Mouse (Mus musculus): Measurements from ENCODE around the gene Prnp. TPM values are rescaled to one million over a fixed set of nuclear protein-coding genes. Genes with fewer than 3 reads are reported as not detected.

Prnp gene
- polyA plus RNA-seq, 1 experiment from 2014 or later = 102 TPM

DNA sequence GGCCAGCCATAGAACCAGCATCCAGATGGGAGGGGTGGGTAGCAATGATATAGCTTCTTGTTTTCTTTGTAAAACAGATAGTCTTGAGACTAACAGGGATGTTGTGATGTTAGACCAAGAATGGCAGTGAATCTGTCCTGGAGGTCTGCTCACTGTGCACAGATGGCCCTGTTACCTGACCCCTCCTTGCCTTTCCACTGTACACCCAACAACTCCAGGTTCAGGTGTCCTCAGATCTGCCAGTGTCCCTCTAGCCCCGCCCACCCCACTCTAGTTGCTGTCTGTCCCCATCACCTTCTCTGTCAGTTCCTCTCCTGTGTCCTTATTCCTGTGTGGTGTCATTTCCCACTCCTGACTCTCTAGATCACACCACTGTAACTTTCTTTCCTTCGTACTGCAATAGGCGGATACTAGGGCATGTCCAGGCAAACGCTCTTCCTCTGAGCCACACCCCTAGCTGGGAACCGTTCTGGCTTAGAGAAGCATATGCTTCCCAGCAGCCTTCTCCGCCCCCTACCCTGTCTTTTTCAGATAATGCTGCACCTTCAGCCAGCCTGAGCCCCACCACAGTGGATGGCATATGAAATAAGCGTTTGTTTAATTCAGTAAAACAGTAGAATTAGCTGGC lies 22.7 kb downstream of the Prnp start:
- no peaks in the 10 kb centered on the region for H3K27me3 ChIP-seq (ENCODE audit: control insufficient read depth, insufficient read depth, low read length)
- no peak overlapping the region for H3K4me3 ChIP-seq (ENCODE audit: low read depth, low read length)
- no peak for TF ChIP-seq CTCF (IDR thresholded peaks at IDR 0.05; ENCODE audit: low read depth)
- TF ChIP-seq EP300 (optimal IDR thresholded peaks at IDR 0.05) = no peak
- peaks cover 3% of the 10 kb centered on the region; the same call in 1 of the 2 replicates for H3K4me1 ChIP-seq (replicated peaks; ENCODE audit: control insufficient read depth, insufficient read depth)
- H3K9ac ChIP-seq (ENCODE audit: low read length) = no peak overlapping the region
- WGBS = 49% methylated on average over 7 of the region's 7 CpGs
- DNase-seq (ENCODE audit: low spot score) = no peak
- H3K36me3 ChIP-seq (ENCODE audit: control insufficient read depth, insufficient read depth, low read length) = no peaks in the 10 kb centered on the region; the same call in 1 of the 2 replicates
- 0 out of 2 replicates have a peak, but pooled peaks have one; percentile 29 for ATAC-seq (ENCODE audit: low FRiP score, low TSS enrichment)
- H3K9me3 ChIP-seq (ENCODE audit: control insufficient read depth, low read length) = no peaks in the 10 kb centered on the region
- H3K27ac ChIP-seq (replicated peaks) = peak overlapping the region; percentile 63; the same call in 1 of the 2 replicates
- H3K4me2 ChIP-seq (replicated peaks; ENCODE audit: low read depth) = no peak overlapping the region

DNA sequence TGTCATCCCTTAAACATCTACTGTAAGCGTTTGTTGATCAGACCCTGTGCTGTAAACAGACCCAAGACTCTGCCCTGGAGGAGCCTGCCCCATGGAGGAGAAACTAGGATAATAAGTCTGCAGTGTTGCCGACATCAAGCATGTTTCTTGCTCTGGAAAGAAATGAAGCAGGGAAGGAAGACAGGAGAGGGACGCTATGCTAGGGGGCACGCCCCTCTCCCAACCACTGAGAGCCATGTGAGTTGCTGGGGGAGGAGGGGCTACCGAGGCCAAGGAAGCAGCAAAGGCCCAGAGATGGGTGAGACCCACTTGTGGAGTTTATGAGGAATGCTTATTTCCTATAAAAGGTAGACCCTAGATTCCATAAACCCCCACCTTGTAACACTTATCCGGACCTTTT lies 23.3 kb downstream of the Prnp start:
- H3K27me3 ChIP-seq (ENCODE audit: control insufficient read depth, insufficient read depth, low read length) = no peaks in the 10 kb centered on the region
- H3K36me3 ChIP-seq (ENCODE audit: control insufficient read depth, insufficient read depth, low read length) = no peaks in the 10 kb centered on the region; the same call in 1 of the 2 replicates
- H3K4me1 ChIP-seq (replicated peaks; ENCODE audit: control insufficient read depth, insufficient read depth) = peaks cover 3% of the 10 kb centered on the region; the same call in 1 of the 2 replicates
- no peak overlapping the region for H3K9ac ChIP-seq (ENCODE audit: low read length)
- no peaks in the 10 kb centered on the region for H3K9me3 ChIP-seq (ENCODE audit: control insufficient read depth, low read length)
- no peak overlapping the region for H3K4me2 ChIP-seq (replicated peaks; ENCODE audit: low read depth)
- H3K27ac ChIP-seq (replicated peaks) = peak overlapping the region; percentile 63
- TF ChIP-seq CTCF (IDR thresholded peaks at IDR 0.05; ENCODE audit: low read depth) = peak; percentile 8; the same call in 1 of the 2 replicates
- TF ChIP-seq EP300 (optimal IDR thresholded peaks at IDR 0.05) = no peak
- ATAC-seq (ENCODE audit: low FRiP score, low TSS enrichment) (no peak), DNase-seq (ENCODE audit: low spot score) (no peak)
- no peak overlapping the region for H3K4me3 ChIP-seq (ENCODE audit: low read depth, low read length)
- WGBS = 25% methylated on average over 6 of the region's 6 CpGs

DNA sequence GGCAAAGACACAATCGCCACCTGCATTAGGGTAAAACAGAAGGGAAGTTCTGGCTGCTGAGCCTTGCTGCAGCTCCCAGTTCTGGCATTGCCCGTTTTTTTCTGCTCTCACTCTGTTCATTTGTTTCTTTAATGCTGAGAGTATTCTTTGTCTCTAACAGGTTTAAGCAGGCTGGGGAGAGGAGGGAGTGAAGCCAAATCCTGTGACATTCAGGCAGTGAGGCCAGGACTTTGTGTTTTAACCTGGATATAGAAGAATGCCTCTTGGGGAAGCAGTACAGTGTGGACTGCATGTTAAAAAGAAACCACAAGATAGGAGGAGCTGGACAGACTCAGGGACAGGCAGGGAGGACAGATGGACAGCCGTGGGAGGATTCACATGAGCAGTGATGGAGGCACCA lies 23.9 kb downstream of the Prnp start:
- 51% methylated on average over 3 of the region's 3 CpGs for WGBS
- Histone ChIP-seq H3K4me1 (replicated peaks; ENCODE audit: control insufficient read depth, insufficient read depth) (peaks cover 3% of the 10 kb centered on the region; the same call in 1 of the 2 replicates), H3K27me3 (ENCODE audit: control insufficient read depth, insufficient read depth, low read length) (no peaks in the 10 kb centered on the region), H3K27ac (replicated peaks) (peak overlapping the region; percentile 63), H3K9ac (ENCODE audit: low read length) (peak overlapping the region; percentile 24; the same call in 1 of the 2 replicates), H3K4me2 (replicated peaks; ENCODE audit: low read depth) (no peak overlapping the region), H3K4me3 (ENCODE audit: low read depth, low read length) (no peak overlapping the region), H3K9me3 (ENCODE audit: control insufficient read depth, low read length) (no peaks in the 10 kb centered on the region), H3K36me3 (ENCODE audit: control insufficient read depth, insufficient read depth, low read length) (no peaks in the 10 kb centered on the region; the same call in 1 of the 2 replicates)
- TF ChIP-seq CTCF (IDR thresholded peaks at IDR 0.05; ENCODE audit: low read depth) (no peak), EP300 (optimal IDR thresholded peaks at IDR 0.05) (no peak)
- DNase-seq (ENCODE audit: low spot score) (no peak), ATAC-seq (ENCODE audit: low FRiP score, low TSS enrichment) (no peak)

DNA sequence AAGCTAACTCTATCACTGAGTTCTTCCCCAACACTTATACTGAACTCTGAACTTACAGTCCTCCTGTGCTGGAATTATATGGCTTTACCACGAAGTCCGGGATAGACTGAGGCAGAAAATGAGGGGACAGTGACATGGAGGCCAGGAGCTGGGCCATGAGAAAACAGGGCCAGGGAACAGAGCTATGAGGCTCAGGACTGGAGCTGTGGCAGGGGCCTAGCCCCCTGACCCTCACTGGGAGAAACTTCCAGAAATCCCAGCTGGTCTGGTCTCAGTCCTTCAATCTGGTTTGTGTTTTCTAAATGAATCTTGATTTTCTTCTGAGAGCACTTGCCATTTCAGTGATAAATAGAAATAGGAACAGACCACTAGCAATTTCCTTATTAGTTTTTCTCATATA lies 24.5 kb downstream of the Prnp start:
- Histone ChIP-seq H3K4me3 (ENCODE audit: low read depth, low read length) (no peak overlapping the region), H3K9me3 (ENCODE audit: control insufficient read depth, low read length) (no peaks in the 10 kb centered on the region), H3K4me2 (replicated peaks; ENCODE audit: low read depth) (no peak overlapping the region), H3K36me3 (ENCODE audit: control insufficient read depth, insufficient read depth, low read length) (no peaks in the 10 kb centered on the region; the same call in 1 of the 2 replicates), H3K27me3 (ENCODE audit: control insufficient read depth, insufficient read depth, low read length) (no peaks in the 10 kb centered on the region), H3K27ac (replicated peaks) (no peak overlapping the region), H3K9ac (ENCODE audit: low read length) (no peak overlapping the region), H3K4me1 (replicated peaks; ENCODE audit: control insufficient read depth, insufficient read depth) (peaks cover 3% of the 10 kb centered on the region; the same call in 1 of the 2 replicates)
- 87% methylated on average over 2 of the region's 2 CpGs for WGBS
- no peak for ATAC-seq (ENCODE audit: low FRiP score, low TSS enrichment)
- DNase-seq (ENCODE audit: low spot score) = no peak
- TF ChIP-seq CTCF (IDR thresholded peaks at IDR 0.05; ENCODE audit: low read depth) = no peak
- no peak for TF ChIP-seq EP300 (optimal IDR thresholded peaks at IDR 0.05)

- Histone ChIP-seq H3K9ac (ENCODE audit: low read length) (no peak overlapping the region), H3K9me3 (ENCODE audit: control insufficient read depth, low read length) (no peaks in the 10 kb centered on the region), H3K4me1 (replicated peaks; ENCODE audit: control insufficient read depth, insufficient read depth) (peaks cover 3% of the 10 kb centered on the region; the same call in 1 of the 2 replicates), H3K4me2 (replicated peaks; ENCODE audit: low read depth) (no peak overlapping the region), H3K27ac (replicated peaks) (no peak overlapping the region; the same call in 1 of the 2 replicates), H3K36me3 (ENCODE audit: control insufficient read depth, insufficient read depth, low read length) (no peaks in the 10 kb centered on the region; the same call in 1 of the 2 replicates), H3K27me3 (ENCODE audit: control insufficient read depth, insufficient read depth, low read length) (no peaks in the 10 kb centered on the region), H3K4me3 (ENCODE audit: low read depth, low read length) (no peak overlapping the region)
- DNase-seq (ENCODE audit: low spot score) (peak; percentile 37), ATAC-seq (ENCODE audit: low FRiP score, low TSS enrichment) (peak; percentile 88)
- TF ChIP-seq CTCF (IDR thresholded peaks at IDR 0.05; ENCODE audit: low read depth) = peak; percentile 75
- TF ChIP-seq EP300 (optimal IDR thresholded peaks at IDR 0.05) = no peak
- 54% methylated on average over 10 of the region's 10 CpGs for WGBS
These were observed 25.8 kb downstream of the Prnp start for GRCm38 (mm10) chr2:131935390-131936105.

Measured in stomach, postnatal 0 days (tissue).